Mouse (Mus musculus) layer of hippocampus, adult 9-11 months (tissue): ENCODE results near the gene Tnfsf9.
A peak's percentile ranks its signal among the peaks of the same experiment; 100 is the strongest.
"Not testable (repeated sequence)": the region's sequence is repeated elsewhere in the genome, so short reads cannot be mapped to it uniquely, and the experiment has no call there.

Experiments
- DNase-seq: peaks from one replicate; pipeline ENCODE4 v3.0.0; 2022

Gene Tnfsf9

DNA sequence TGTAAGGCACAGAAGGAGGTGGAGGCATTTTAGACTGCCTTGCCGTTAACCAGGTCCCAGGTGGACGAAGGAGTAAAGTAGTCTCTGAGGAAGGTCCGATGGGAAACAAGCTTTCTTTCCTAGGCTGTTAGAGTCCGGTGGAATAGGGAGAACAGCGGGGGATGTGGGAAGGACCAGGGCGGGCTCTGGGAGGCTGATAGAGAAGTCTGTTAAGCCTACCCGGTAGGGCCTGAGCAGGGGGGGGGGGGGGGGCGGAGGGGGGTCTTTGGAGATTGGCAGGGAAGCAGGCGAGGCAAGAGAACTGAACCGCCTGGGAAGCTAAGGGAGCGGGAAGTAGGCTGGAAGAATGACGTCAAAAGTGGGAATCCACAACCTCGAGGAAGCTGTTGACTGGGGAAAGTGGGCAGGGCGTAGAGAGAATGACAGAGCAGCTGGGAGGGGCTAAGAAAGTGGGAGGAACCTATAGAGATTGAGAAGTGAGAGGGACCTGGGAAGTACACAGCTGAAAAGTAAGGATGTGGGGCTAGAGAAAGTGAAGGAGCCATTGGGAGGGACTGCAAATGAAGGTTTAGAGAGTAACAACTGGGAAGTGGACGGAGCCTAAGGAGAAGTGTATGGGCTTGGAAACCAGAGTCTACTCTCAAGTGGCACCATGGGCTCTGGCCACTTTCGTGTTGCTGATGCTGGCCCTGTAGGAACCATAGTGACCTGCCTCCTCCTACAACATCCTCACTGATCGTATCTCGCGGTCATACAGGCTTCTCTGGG lies 9.1 kb upstream of the Tnfsf9 start:
- DNase-seq, result peak; percentile 26

DNA sequence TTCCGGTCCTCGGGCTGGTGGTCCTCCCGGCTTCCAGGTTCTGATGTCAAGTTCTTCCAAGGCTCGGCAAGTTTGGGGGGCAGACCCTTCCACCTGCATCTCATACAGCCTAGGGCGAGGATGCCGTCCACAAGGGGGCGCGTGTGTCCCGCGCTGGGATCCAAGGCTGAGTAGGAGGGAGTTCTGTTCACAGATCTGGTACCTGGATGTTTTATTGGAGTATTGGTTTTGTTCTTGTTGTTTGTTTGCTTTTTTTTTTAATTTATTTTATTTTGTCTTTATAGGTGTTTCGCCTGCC lies 8.6 kb upstream of the Tnfsf9 start:
- DNase-seq, result peak; percentile 75

- DNase-seq, result no peak
Measured at GRCm38 (mm10) chr17:57098321-57098720, 6.8 kb upstream of the Tnfsf9 start.

- no peak for DNase-seq
Measured at GRCm38 (mm10) chr17:57099629-57100325, 5.3 kb upstream of the Tnfsf9 start.

- no peak for DNase-seq
Measured at GRCm38 (mm10) chr17:57102276-57102675, 2.8 kb upstream of the Tnfsf9 start.

DNA sequence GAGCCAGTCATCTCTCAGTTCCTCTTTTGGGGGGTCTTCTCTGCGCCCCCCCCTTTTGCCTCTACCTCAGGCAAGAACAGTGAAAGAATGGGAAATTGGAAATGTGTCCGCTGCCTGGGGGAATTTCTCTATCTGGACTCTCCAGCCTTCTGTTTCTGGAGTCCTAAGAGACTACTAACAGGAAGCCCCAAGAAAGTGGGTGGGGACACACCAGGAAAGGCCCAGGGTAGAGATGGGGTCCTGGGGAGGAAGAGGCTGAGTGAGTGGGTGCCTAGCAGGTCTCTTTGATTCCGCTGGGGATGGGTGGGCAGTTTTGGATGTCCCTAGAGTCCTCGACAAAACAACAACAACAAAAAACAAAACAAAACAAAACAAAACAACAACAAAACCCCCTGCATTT lies 629 bp upstream of the Tnfsf9 start:
- no peak for DNase-seq

DNA sequence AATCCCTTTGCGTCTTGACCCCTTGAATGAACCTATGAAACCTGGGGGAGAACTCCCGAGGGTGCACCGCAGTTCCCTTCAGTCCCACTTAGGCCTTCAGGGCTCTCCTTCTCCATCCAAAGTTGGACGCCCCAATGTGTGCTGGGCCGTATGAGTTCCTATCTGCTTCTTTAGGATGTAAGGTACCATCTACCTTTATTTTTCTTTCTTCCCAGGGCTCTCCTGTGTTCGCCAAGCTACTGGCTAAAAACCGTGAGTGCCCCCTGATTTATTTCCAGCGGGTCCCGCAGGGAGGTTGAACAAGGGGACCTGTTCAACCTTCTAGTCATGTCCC lies 877 bp downstream of the Tnfsf9 start:
- no peak for DNase-seq

GRCm38 (mm10) chr17:57107064-57107463 lies 1.9 kb downstream of the Tnfsf9 start:
- no peak for DNase-seq

DNA sequence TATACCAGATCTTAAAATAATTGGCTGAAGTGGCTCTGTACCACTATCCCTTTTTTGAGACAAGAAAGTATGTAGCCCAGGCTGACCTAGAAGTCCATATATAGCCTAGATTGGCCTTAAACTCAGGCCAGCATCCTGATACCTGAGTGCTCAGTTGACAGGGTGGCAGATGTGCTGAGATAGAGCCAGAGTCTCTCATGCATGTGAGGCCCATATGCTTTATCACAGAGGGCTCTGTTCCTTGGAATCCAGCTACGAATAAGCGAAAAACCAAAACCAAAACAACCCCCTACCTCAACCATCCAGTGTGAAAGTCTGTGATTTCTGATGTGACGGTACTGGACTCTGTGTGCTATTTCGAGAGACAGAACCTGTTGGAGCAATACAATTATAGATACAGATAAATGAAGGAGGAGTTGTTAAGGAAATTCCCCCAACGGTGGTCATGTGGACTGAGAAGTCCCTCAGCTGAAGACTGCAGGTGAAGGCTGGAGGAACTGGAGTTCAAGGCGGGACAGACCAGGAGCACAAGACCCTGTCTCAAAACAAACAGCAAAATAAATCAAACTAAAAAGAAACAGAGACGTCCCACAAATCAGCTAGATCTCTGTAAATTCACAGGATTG lies 3.0 kb downstream of the Tnfsf9 start:
- DNase-seq, result no peak

DNA sequence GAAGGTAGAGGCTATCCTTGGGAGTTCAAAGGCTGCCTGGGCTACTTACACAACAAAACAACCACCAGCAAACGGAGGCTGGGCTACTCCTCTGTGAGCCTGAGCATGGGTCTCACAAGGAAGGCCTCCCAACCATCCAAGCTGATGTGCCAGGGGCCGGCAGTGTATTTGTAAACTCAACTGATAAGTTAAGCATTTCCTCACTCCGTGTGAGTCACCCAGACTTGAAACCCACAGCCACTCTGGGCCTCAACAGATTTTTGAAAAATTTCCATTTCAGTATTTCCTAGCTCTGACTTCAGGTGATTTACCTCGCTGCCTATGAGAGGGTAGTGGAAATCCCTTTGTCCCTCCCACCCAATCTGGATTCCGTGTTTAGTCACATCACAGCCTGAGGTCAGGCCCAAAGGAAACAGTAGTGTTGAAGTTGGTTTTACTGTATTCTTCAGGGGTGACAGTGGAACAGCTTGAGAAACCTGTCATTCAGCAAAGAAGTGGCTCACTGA lies 3.6 kb downstream of the Tnfsf9 start:
- no peak for DNase-seq

- no peak for DNase-seq
Measured at GRCm38 (mm10) chr17:57110005-57110404, 4.9 kb downstream of the Tnfsf9 start.

- DNase-seq, result peak; percentile 53
Measured at GRCm38 (mm10) chr17:57112768-57113474, 7.8 kb downstream of the Tnfsf9 start.

DNA sequence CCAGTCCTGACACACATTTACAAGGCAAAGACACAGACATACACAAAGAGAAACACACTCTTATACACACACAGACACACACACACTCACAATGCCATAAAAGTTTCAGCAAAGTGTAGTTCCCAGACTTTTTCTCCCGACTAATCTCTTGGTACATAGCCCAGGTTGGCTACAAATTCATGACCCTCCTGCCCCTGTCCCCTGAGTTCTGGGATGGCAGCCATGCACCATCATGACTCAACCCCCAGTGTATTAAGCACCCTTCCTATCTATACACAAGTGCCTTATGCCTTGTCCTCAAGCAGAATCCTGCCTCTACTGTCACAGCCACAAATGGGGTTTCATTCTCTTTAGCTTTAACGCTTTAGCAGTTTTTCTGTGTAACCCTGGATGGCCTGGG lies 11.7 kb downstream of the Tnfsf9 start:
- DNase-seq, result no peak

GRCm38 (mm10) chr17:57118524-57119349 lies 13.6 kb downstream of the Tnfsf9 start:
- DNase-seq, result no peak

GRCm38 (mm10) chr17:57121856-57122255 lies 16.7 kb downstream of the Tnfsf9 start:
- DNase-seq, result no peak

- no peak for DNase-seq
Measured at GRCm38 (mm10) chr17:57123192-57124118, 18.3 kb downstream of the Tnfsf9 start.

DNA sequence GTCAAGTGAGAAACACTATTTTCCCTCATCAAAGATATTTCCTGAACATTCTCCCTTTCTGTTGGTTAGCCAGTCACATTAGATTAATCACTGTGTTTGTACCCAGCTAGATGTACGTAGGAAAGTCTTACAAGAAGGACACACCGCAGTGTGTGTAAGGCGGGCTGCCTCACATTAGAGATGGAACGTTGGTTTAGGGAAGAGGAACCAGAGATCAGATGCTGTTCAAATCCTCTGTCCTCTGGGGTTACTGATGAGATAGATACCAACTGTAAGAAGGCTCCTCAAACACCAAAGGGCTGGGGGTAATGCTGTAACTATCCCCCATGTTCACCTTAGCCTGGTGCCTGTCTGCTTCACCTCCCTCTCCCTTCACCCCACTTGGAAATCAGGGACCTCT lies 19.7 kb downstream of the Tnfsf9 start:
- DNase-seq, result no peak

GRCm38 (mm10) chr17:57125853-57126622 lies 20.9 kb downstream of the Tnfsf9 start:
- no peak for DNase-seq

DNA sequence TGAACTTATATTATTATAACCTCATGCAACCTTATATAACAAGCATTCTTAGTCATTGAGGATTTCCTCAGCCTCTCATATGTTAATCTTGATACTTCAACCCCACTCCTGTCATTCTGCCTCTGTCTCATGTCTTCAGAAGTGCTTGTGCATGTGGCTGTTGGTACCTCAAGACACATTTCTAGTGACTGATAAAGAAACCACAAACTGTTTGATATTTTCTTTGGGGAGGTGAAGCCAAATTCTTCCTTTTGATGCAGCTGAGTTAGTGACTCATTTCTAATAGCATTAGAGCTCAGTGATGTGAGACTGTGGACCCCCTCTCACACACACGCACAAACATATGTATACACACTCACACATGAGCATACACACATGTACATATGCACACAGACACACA lies 26.7 kb downstream of the Tnfsf9 start:
- no peak for DNase-seq

DNA sequence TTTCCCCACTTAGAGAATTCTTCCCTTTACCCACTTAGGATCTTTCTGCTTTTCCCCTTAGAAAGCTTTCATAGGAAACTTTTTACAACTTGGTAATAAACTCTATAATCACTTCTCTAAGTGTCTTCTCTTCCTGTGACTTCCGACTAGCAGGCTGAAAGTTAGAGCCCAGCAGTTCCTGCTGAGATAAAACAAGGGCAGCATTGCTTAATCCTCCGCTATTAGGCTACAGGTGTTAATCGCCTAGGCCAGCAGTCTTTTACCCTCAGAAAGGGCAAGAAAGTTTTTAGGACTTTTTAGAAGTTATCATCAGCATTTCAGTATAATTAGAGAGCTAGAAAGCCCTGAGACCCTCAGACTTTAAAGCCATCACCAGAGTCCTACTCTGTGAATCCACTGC lies 28.9 kb downstream of the Tnfsf9 start:
- not testable (repeated sequence) for DNase-seq

DNA sequence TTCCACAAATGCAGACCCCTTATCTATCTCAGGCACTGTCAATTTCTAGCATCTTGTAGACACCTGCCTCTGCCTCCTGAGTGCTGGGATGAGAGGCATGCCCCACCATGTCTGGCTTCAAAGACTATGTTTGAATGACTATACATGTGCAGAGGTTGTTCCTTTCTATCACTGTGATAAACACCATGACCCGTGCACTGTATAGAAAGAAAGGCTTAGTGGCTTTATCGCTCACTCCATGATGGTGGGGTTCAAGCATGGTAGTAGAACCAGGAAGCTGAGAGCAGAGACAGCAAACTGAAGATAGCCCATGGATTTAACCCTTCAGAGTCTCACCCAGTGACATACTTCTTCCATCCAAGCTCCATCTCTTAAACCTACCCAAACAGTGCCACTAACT lies 29.6 kb downstream of the Tnfsf9 start:
- no peak for DNase-seq
